Mouse (Mus musculus): ENCODE measurements at regions not wholly inside any gene's neighbourhood (a gene's known extent, or its start where the extent isn't known, plus 50 kb on each side); places are given as distances from the start of the nearest gene placed in this dataset.
"Not testable (repeated sequence)": the region's sequence is repeated elsewhere in the genome, so short reads cannot be mapped to it uniquely, and the experiment has no call there.

GRCm38 (mm10) chr1:47646681-47647080 lies 754.0 kb upstream of the Slc39a10 start:
- no peak for DNase-seq

DNA sequence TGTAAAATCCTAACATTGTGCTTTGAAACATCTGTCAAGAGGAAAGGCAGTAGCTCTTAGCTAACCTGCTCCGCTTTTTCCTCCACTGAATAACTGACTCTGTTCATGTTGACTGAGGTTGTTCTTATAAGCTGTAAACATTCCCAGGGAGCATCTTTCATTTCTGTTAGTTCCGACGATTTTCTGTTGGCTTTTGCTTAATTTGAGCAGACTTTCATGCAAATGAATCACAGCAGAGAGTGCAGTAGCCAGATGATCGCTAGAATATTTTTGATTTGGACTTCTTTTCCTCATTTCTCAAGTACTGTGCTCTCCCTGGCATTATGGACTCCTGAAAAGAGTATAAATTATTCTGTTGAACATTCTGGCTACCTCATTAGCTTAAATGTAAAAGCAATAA lies 713.9 kb upstream of the Slc39a10 start:
- no peak for DNase-seq

GRCm38 (mm10) chr1:47603989-47604360 lies 711.3 kb upstream of the Slc39a10 start:
- no peak for DNase-seq

GRCm38 (mm10) chr1:47603294-47603988 lies 710.8 kb upstream of the Slc39a10 start:
- no peak for DNase-seq

GRCm38 (mm10) chr1:47593641-47594040 lies 701.0 kb upstream of the Slc39a10 start:
- DNase-seq, result not testable (repeated sequence)

GRCm38 (mm10) chr1:47545606-47546005 lies 653.0 kb upstream of the Slc39a10 start:
- DNase-seq, result no peak

DNA sequence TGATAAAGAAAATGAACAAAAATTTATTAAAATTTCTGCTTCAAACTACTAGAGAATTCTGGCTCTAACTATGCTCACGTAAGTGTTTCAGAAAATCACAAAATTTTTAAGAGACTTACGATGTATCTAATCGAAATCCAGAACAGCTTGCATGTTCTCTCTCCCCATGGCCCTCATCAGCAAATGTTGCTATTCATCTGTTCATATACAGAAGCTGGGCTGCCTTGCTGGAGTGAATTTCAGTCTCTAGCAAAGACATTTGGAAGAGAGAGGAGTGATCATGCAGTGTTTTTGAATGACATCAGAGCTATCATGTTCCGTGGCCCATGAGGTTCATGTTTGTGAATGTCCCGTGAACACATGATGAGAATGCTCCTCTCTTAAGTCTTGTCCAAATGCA lies 618.8 kb upstream of the Slc39a10 start:
- DNase-seq, result no peak

GRCm38 (mm10) chr1:47507801-47508200 lies 615.1 kb upstream of the Slc39a10 start:
- no peak for DNase-seq

DNA sequence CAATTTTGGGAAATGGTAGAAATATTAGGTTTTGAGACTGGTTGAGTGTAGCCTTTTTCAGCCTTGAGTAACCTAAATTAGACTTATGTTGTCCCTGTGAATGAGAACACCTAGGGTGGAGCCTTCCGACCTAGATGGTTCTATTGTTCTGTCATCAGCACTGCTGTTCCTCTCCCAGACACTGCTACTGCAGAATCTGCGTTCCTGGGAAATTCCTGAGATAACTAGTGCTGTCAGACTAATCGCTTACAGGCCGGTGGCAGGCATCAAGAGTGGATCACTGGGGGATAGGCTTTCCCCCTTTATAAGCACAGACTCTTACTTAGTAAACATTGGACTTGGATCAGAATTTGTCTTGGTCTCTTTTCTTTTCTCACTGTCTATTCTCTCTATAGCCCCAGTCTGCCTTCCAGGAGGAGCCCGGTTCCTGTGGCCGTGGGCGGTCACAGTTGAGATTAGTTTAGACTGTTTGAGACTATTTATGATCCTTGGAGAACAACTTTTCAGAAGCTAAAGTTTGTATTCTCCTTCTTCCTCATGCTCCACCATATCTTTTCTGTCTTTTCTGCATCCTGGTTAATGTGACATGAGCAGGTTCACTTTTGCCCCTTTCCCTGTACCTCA lies 596.0 kb upstream of the Slc39a10 start:
- no peak for DNase-seq

- DNase-seq, result no peak
Observed at GRCm38 (mm10) chr1:47486087-47486486, 593.4 kb upstream of the Slc39a10 start.

DNA sequence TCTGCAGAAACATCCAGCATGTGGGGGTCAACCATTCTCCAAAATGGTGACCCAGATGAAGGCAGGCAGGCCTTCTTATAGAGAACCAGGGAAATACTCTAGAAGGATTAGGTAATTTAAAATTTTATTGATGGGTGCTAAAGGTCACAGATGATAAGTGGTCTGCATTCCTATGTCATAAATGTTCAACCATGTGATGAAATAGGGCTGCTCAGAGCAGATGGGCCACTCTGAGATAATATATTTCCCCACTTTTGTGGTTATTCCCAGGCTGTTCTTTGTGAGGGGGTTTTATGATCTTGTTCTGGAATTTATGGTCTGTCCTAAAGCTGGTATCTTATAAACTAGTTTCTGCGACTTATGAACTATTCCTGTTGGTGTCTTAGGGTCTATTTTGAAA lies 586.4 kb upstream of the Slc39a10 start:
- no peak for DNase-seq

DNA sequence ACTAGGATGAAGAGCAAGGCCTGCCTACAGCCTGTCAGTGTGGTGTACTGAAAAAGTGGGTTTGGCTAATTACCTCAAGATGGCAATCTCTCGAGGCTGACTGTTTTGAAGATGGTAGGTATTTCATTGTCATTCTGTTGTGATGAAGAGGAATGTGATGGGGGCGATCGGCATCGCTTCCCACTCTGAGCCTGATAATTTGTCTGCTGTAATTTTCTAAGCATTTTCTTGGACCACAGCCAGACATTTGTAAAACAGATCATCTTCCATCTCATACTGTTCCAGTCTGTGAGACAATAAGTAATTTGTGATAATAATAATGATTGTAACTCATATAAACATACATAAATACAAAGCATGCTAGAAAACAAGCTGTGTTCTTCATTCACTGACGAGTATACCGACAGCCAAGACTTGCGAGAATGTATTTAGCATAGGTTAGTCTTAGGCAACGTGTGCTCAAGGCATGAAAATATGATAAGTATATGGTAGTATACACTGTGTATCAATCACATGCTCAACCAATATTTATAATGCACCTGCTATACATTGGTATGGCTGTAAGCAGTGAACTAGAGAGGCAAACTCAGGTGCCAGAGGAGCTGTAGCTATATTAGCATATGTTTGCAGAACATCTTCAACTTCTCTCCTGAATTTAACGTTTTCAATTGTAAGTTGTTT lies 574.1 kb upstream of the Slc39a10 start:
- no peak for DNase-seq

GRCm38 (mm10) chr1:47448737-47449489 lies 556.3 kb upstream of the Slc39a10 start:
- DNase-seq, result no peak

DNA sequence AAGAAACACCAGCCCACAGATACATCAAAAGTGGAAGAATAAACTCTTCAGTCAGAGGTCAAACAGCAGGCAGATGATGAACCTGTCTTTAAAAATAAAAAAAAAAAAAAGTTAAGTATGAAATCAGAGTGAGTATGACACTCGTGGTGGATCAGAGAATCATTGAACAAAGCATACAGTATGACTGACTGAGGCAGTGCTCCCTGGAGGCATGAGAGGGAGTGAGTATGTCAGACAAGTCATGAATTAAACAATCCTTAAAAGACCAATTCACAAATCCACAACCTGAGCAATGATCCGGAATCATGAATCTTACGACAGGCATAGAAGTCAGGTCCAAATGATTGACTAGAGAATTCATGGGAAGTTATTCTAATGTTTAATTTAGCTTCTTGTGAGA lies 555.4 kb upstream of the Slc39a10 start:
- DNase-seq, result no peak

GRCm38 (mm10) chr1:47446021-47446420 lies 553.4 kb upstream of the Slc39a10 start:
- DNase-seq, result no peak

DNA sequence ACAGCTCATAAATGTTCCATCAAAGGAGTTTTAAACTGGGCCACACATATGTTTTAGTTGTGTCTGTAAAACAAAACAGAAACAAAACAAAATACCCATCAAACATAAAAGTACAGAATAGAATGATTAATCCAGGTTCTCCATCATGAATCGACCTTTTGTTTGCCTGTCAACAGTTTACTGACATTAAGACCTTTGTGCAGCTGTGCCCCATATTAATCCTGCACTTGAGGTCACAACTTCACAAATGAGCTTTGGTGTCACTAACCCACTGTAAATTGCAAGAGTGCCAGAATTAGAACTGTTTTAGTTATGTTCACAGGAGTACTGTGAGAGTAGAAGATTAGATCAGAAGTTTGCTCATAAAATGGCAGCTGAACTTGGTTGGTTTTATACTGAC lies 540.2 kb upstream of the Slc39a10 start:
- no peak for DNase-seq

- DNase-seq, result no peak
Observed at GRCm38 (mm10) chr1:47405164-47405563, 512.5 kb upstream of the Slc39a10 start.

DNA sequence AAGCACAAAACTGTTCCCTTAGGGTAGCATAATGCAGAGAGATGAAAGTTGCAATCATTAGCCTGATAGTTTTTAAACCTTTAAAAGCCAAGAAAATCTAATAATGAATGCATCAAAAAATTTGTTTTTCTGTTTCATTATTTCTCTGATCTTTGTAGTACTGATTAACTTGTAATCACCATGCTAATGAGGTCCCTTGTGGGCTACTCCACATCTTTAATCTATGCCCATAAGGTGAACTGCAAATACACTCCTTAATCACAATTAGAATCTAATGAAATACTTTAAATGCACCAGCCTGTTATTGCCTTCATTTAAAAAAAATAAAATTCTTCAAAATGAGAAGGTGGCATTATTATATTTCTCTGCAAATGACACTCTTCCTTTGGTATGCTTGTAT lies 493.9 kb upstream of the Slc39a10 start:
- DNase-seq, result no peak

DNA sequence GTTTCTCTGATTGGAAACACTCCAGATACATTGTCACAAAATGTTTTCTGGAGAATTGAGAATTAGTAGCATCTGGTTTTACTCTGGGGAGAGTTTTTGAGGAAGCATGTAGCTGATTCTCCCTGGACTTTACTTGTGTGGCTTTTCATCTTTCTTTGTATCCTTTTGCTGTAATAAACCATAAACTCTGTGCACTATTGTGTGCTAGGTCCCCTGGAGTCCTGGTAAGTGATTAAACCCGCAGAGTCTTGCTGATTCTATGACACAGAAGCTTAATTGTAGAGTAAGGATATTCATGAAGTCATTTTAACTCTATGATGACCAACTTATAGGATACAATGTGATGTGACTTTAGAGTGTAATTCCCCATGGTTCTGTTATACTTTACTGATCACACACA lies 486.1 kb upstream of the Slc39a10 start:
- DNase-seq, result no peak

DNA sequence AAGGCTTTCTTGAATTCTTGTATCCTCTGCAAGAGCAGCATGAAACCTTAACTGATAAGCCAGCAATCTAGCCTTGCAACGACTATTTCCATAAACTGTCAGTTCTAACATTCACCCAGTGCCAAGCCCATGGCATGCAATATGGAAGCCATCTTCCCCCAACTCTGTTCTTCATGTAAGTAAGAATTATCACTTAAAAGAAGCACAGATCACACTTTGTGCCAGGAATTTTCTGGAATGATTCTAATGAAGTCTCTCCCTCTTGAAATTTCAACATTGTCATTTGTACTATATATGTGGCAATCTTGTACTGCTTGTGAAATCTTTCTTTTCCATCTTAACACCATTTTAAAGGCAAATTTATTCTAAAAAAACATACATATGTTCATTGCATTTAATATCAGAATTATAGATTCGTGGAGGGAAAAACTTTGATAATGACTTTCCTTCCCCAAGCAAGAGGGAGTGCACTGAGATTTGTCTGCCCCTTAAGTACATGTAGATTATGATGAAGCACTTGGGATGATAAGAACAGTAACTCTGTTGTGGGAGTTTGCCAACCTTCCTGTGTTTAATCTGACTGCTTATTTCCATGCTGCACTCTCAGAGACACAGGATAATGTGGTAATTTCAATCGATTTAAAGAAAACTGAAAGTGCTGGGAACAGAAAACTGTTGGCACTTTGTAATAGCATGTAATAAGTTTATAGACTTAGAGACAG lies 447.2 kb upstream of the Slc39a10 start:
- DNase-seq, result no peak

GRCm38 (mm10) chr1:47310572-47311075 lies 418.0 kb upstream of the Slc39a10 start:
- DNase-seq, result no peak

DNA sequence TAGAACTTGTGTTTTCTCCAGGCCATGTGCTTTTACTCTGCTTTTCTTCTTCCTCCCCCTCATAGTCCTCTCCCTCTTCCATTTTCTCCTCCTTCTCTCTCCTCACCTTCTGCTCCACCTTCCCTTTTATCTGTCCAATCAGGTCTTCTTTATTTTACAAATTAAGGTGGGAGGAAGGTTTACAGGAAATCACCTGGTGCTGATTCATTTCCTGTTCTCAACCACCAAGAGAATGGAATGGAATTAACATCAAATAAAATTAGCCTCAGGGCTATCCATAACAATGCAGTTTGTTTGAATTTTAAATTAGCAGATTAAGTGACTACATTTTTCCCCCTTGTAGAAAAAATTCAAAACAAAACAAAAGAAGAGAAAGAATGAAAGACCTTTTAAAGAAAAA lies 414.3 kb upstream of the Slc39a10 start:
- DNase-seq, result no peak

DNA sequence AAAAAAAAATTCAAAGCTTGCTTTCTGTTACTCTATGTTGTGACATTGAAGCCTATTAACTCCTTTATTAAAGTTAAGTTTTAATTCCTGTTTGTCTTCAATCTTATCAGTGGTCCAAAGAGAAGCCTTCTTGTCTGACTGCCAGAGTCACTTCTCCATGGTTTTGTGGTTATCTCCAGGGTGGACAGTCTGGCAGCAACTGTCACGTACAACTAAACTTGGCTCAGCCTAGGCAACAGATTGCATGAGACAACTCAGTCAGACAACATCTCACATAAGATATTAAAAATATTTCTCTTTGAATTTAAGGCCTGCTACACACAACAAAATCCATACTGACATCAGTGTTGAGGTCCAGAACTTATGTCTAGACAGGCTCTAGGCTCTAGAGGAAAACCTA lies 406.7 kb upstream of the Slc39a10 start:
- DNase-seq, result no peak
